Mouse (Mus musculus): ENCODE data around the gene Dvl1. TPM values are rescaled to one million over a fixed set of nuclear protein-coding genes. Genes with fewer than 3 reads are reported as not detected.

Dvl1 gene
- polyA plus RNA-seq, 1 experiment from 2014 or later: 5.1 TPM

DNA sequence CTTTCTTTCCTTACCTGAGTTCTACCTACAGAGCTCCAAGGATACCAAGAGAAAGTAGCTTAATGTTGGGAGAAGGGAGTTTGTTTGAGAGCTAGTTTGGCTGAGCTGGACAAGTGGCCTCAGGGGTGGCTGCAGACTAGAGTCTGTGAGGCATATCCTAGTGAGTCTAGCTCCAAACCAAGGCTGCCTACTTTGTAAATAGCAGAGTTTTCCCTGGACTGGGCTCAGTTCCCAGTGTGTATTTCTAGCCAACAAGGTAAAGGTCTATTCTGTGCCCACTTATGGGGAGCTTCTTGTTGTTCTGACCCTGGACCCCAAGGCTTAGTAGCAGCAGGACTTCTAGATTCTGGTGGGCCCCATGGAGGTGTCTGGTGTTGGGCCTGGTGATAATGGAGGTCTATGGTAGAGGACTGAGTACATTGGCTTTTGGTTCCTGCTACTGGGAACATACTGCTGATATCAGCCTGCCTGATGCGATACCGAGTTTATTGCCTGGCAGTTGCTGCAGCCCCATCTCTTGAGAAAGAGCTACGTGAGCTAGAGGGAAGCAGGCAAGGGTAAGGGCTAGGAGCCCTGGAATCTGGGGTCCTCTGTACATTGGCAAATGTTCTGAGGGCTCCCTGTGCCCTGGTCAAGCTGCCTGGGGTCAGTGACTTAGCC is 2.7 kb downstream of the Dvl1 start:
- H3K4me2 ChIP-seq (ENCODE audit: low read depth, low read length): peak overlapping the region; percentile 95
- no peak for ATAC-seq
- H3K27me3 ChIP-seq (ENCODE audit: insufficient read depth, low read length): no peaks in the 10 kb centered on the region
- no peak overlapping the region; the same call in 1 of the 2 replicates for H3K9ac ChIP-seq (replicated peaks)
- H3K9me3 ChIP-seq (ENCODE audit: low read length): no peaks in the 10 kb centered on the region
- H3K4me1 ChIP-seq (ENCODE audit: insufficient read depth): peaks cover 40% of the 10 kb centered on the region
- H3K36me3 ChIP-seq (replicated peaks; ENCODE audit: insufficient read depth, low read length): peaks cover 4% of the 10 kb centered on the region
- WGBS (ENCODE audit: insufficient replicate concordance): 80% methylated on average over 3 of the region's 3 CpGs
- no peak for DNase-seq
- TF ChIP-seq CTCF (IDR thresholded peaks at IDR 0.05; ENCODE audit: low read depth) (no peak), EP300 (IDR thresholded peaks at IDR 0.05; ENCODE audit: low read depth) (no peak)
- H3K4me3 ChIP-seq (ENCODE audit: low read depth, low read length): no peak overlapping the region
- H3K27ac ChIP-seq (ENCODE audit: low read depth): no peak overlapping the region

DNA sequence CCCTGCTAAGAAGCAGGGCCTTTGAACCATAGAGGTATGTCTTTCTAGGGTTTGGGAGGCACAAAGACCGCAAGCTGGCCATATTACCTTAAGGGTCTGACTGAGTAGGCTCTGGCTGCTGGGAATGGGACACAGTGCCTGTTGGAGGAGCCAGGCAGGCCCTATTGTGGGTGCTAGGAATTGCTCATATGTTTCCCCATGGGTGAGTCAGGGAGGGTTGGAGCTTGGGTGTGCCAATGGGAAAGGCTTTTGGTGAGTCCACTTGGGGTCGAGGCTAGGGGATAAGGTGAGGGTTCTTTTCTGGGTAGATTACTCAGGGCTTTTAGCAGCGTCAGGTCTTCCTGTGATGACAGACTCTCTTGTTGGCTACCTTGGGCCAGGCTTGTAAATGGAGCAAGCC is 4.2 kb downstream of the Dvl1 start:
- no peaks in the 10 kb centered on the region for H3K27me3 ChIP-seq (ENCODE audit: insufficient read depth, low read length)
- H3K4me1 ChIP-seq (ENCODE audit: insufficient read depth): peaks cover 40% of the 10 kb centered on the region
- 83% methylated on average over 3 of the region's 3 CpGs for WGBS (ENCODE audit: insufficient replicate concordance)
- no peaks in the 10 kb centered on the region for H3K9me3 ChIP-seq (ENCODE audit: low read length)
- H3K27ac ChIP-seq (ENCODE audit: low read depth): no peak overlapping the region
- ATAC-seq: no peak
- H3K36me3 ChIP-seq (replicated peaks; ENCODE audit: insufficient read depth, low read length): peaks cover 18% of the 10 kb centered on the region
- no peak overlapping the region for H3K9ac ChIP-seq (replicated peaks)
- no peak overlapping the region for H3K4me2 ChIP-seq (ENCODE audit: low read depth, low read length)
- H3K4me3 ChIP-seq (ENCODE audit: low read depth, low read length): no peak overlapping the region
- DNase-seq: no peak
- TF ChIP-seq CTCF (IDR thresholded peaks at IDR 0.05; ENCODE audit: low read depth): no peak
- no peak for TF ChIP-seq EP300 (IDR thresholded peaks at IDR 0.05; ENCODE audit: low read depth)

DNA sequence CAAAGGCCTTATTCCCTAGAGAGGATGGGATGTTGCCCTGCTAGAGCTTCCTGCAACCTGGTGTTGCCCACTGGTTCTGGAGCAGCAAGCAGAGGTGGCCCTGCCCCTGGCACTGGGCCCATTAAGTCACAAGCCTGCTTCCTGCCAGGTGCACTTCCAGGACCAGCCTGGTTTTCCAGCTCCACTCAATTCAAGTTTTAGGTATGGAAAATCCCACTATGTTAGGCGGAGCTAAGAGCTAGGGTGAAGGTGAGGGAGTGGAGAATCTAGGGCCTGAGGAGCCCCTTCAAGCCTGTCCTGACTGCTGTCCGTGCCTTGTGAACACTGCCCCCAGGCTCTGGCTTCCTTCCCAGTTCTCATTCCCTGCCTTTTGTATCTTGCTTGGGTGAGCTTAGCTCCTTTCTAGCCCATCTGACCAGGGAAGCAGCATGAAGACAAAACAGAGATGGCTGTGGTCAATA is 4.8 kb downstream of the Dvl1 start:
- TF ChIP-seq EP300 (IDR thresholded peaks at IDR 0.05; ENCODE audit: low read depth) (no peak), CTCF (IDR thresholded peaks at IDR 0.05; ENCODE audit: low read depth) (no peak)
- ATAC-seq: no peak
- peaks cover 34% of the 10 kb centered on the region for H3K4me1 ChIP-seq (ENCODE audit: insufficient read depth)
- peaks cover 22% of the 10 kb centered on the region for H3K36me3 ChIP-seq (replicated peaks; ENCODE audit: insufficient read depth, low read length)
- H3K4me2 ChIP-seq (ENCODE audit: low read depth, low read length): no peak overlapping the region
- H3K9ac ChIP-seq (replicated peaks): no peak overlapping the region
- no peaks in the 10 kb centered on the region for H3K27me3 ChIP-seq (ENCODE audit: insufficient read depth, low read length)
- no peak overlapping the region for H3K4me3 ChIP-seq (ENCODE audit: low read depth, low read length)
- no peak overlapping the region for H3K27ac ChIP-seq (ENCODE audit: low read depth)
- WGBS (ENCODE audit: insufficient replicate concordance): 81% methylated on average over 2 of the region's 2 CpGs
- no peaks in the 10 kb centered on the region for H3K9me3 ChIP-seq (ENCODE audit: low read length)
- no peak for DNase-seq

DNA sequence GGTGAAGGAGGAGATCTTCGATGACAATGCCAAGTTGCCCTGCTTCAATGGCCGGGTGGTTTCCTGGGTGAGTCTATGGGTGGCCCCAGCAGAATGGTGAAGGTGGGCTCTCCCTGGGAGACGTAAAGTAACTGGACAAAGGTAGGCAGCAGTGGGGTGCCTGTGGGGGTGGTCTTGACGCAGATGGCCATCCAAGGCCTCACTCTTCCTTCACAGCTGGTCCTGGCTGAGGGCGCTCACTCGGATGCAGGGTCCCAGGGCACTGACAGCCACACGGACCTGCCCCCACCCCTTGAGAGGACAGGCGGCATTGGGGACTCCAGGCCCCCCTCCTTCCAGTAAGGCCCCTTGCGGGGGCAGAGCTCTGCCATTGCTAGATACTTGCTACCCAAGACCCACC is 6.2 kb downstream of the Dvl1 start:
- peaks cover 27% of the 10 kb centered on the region for H3K4me1 ChIP-seq (ENCODE audit: insufficient read depth)

DNA sequence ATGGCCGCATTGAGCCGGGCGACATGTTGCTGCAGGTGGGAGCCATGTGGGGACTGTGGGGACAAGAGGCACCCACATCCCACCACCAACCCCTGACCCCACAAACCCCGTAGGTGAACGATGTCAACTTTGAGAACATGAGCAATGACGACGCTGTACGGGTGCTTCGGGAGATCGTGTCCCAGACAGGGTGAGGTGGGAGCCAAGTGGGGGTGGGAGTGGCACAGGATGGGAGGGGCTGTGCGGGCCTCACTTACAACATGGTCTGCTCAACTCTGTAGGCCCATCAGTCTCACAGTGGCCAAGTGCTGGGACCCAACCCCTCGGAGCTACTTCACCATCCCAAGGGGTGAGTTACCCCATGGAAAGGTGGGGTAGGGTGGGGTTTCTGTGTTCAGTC is 7.8 kb downstream of the Dvl1 start:
- H3K36me3 ChIP-seq (replicated peaks; ENCODE audit: insufficient read depth, low read length): peaks cover 40% of the 10 kb centered on the region
- no peaks in the 10 kb centered on the region for H3K27me3 ChIP-seq (ENCODE audit: insufficient read depth, low read length)
- no peak overlapping the region for H3K9ac ChIP-seq (replicated peaks)
- no peak for ATAC-seq
- no peak overlapping the region for H3K4me3 ChIP-seq (ENCODE audit: low read depth, low read length)
- peaks cover 12% of the 10 kb centered on the region for H3K4me1 ChIP-seq (ENCODE audit: insufficient read depth)
- no peak for TF ChIP-seq CTCF (IDR thresholded peaks at IDR 0.05; ENCODE audit: low read depth)
- no peak for TF ChIP-seq EP300 (IDR thresholded peaks at IDR 0.05; ENCODE audit: low read depth)
- H3K4me2 ChIP-seq (ENCODE audit: low read depth, low read length): no peak overlapping the region
- H3K9me3 ChIP-seq (ENCODE audit: low read length): no peaks in the 10 kb centered on the region
- no peak overlapping the region for H3K27ac ChIP-seq (ENCODE audit: low read depth)
- 93% methylated on average over 12 of the region's 12 CpGs for WGBS (ENCODE audit: insufficient replicate concordance)
- DNase-seq: no peak

More for the DNA sequence above, 6.2 kb downstream of the Dvl1 start:
- Histone ChIP-seq H3K36me3 (replicated peaks; ENCODE audit: insufficient read depth, low read length) (peaks cover 29% of the 10 kb centered on the region), H3K4me3 (ENCODE audit: low read depth, low read length) (no peak overlapping the region), H3K27ac (ENCODE audit: low read depth) (no peak overlapping the region), H3K9me3 (ENCODE audit: low read length) (no peaks in the 10 kb centered on the region), H3K9ac (replicated peaks) (no peak overlapping the region), H3K27me3 (ENCODE audit: insufficient read depth, low read length) (no peaks in the 10 kb centered on the region), H3K4me2 (ENCODE audit: low read depth, low read length) (no peak overlapping the region)
- TF ChIP-seq CTCF (IDR thresholded peaks at IDR 0.05; ENCODE audit: low read depth): no peak
- no peak for DNase-seq
- no peak for ATAC-seq
- 83% methylated on average over 9 of the region's 9 CpGs for WGBS (ENCODE audit: insufficient replicate concordance)

DNA sequence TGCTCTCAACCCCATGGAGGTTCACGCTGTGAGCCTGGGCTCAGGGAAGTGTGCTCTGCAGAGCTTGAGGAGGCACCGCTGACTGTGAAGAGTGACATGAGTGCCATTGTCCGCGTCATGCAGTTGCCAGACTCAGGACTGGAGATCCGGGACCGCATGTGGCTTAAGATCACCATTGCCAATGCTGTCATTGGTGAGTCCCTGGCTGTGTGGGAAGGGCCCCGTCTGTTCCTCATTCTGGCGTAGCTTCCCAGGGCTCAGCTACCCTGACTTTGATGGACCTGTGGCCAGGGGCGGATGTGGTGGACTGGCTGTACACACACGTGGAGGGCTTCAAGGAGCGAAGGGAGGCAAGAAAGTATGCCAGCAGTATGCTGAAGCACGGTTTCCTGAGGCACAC is 8.9 kb downstream of the Dvl1 start:
- H3K4me1 ChIP-seq (ENCODE audit: insufficient read depth): peaks cover 4% of the 10 kb centered on the region
- no peaks in the 10 kb centered on the region for H3K27me3 ChIP-seq (ENCODE audit: insufficient read depth, low read length)
- H3K9me3 ChIP-seq (ENCODE audit: low read length): no peaks in the 10 kb centered on the region
- no peak overlapping the region for H3K9ac ChIP-seq (replicated peaks)
- no peak overlapping the region for H3K27ac ChIP-seq (ENCODE audit: low read depth)
- 88% methylated on average over 12 of the region's 12 CpGs for WGBS (ENCODE audit: insufficient replicate concordance)
- DNase-seq (no peak), ATAC-seq (no peak)
- no peak overlapping the region for H3K4me3 ChIP-seq (ENCODE audit: low read depth, low read length)
- peaks cover 40% of the 10 kb centered on the region for H3K36me3 ChIP-seq (replicated peaks; ENCODE audit: insufficient read depth, low read length)
- TF ChIP-seq CTCF (IDR thresholded peaks at IDR 0.05; ENCODE audit: low read depth): no peak
- TF ChIP-seq EP300 (IDR thresholded peaks at IDR 0.05; ENCODE audit: low read depth): no peak
- H3K4me2 ChIP-seq (ENCODE audit: low read depth, low read length): no peak overlapping the region
